In the genomic region with DNA sequence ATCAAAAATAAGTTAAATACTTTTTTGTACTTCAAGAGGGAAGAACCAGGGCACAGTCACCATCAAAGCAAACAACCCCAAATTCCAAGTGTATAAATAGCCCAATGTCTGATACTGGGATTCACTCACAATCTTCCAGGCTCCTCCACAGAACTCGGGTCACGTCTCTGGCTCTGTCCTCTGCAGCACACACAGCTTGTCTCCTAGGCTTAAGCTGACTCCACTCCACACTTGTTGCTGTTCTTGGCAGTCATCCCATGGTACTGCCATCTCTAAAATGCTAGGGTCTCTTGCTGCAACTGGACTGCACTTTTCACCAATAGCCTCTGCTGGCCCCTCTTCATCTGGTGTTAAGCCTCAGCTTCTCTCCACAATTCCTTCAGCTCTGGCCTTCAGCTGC, we compare ENCODE assay signal across 24 mouse cellular contexts.
"Had no signal": no experiment of that assay in that cellular context is flagged by ENCODE, and none has a peak within 500 bp of the region (broad histone marks: within the 10 kb centered on the region; RNA-seq: fewer than 3 reads in every experiment).

No protein-coding gene starts in this region.

- H3K27ac ChIP-seq: heart, adult 2 months; hindbrain, embryonic 13.5 days; hindbrain, embryonic 15.5 days; hindbrain, postnatal 0 days; kidney, embryonic 15.5 days; kidney, postnatal 0 days; limb, embryonic 13.5 days; limb, embryonic 15.5 days; liver, embryonic 12.5 days; liver, embryonic 14.5 days had no signal

- DNase-seq: forebrain, postnatal 0 days; gastrocnemius, postnatal 14 days; gastrocnemius, postnatal 36 days; heart, adult 2 months; heart, postnatal 36 days; kidney, adult 11 months; kidney, adult 2 months; kidney, adult 9 months; kidney, postnatal 14 days; kidney, postnatal 36 days; layer of hippocampus, adult 9-11 months; layer of hippocampus, postnatal 36 days; left cerebral cortex, postnatal 4 days had no signal

- H3K9me3 ChIP-seq: hindbrain, embryonic 13.5 days; hindbrain, embryonic 15.5 days; kidney, embryonic 15.5 days; limb, embryonic 13.5 days; limb, embryonic 15.5 days; liver, embryonic 12.5 days had no signal

- H3K4me2 ChIP-seq: heart, embryonic 11.5 days; hindbrain, embryonic 13.5 days; hindbrain, embryonic 15.5 days; kidney, embryonic 15.5 days; limb, embryonic 13.5 days; limb, embryonic 15.5 days; liver, embryonic 12.5 days had no signal

- H3K9ac ChIP-seq: forebrain, postnatal 0 days; hindbrain, embryonic 13.5 days; hindbrain, embryonic 15.5 days; kidney, embryonic 15.5 days; limb, embryonic 13.5 days; limb, embryonic 15.5 days; liver, embryonic 12.5 days; liver, embryonic 14.5 days had no signal

- ATAC-seq: forebrain, postnatal 0 days; hindbrain, postnatal 0 days; intestine, embryonic 16.5 days; liver, embryonic 12.5 days had no signal

- H3K27me3 ChIP-seq: hindbrain, embryonic 13.5 days; hindbrain, embryonic 15.5 days; kidney, embryonic 15.5 days; limb, embryonic 13.5 days; limb, embryonic 15.5 days; liver, embryonic 12.5 days had no signal

- H3K4me1 ChIP-seq: hindbrain, embryonic 13.5 days; hindbrain, embryonic 15.5 days; kidney, embryonic 15.5 days; limb, embryonic 13.5 days; limb, embryonic 15.5 days; liver, embryonic 12.5 days had no signal

- H3K4me3 ChIP-seq: heart, adult 2 months; hindbrain, embryonic 13.5 days; hindbrain, embryonic 15.5 days; kidney, embryonic 15.5 days; limb, embryonic 13.5 days; limb, embryonic 15.5 days; liver, embryonic 12.5 days had no signal
